Mouse (Mus musculus): ENCODE results near the gene Usp29.

The Usp29 gene

GRCm38 (mm10) chr7:6791286-6792065, 61.1 kb downstream of the Usp29 start:
- CTCF ChIA-PET = interaction anchor here in 2 of 4 experiments (0.7 to 1.0 kb wide), 2 partner anchors 10 to 394 kb away, joined by 3 read pairs; no protein-coding TSS in a partner anchor
- POLR2A ChIA-PET = interaction anchor here in 2 of 4 experiments (0.9 to 2.9 kb wide), 4 partner anchors 10 to 1778 kb away, joined by 3 to 16 read pairs (median 8); partner anchors contain the start of genes Peg3 (in 1 of the 2) and Usp29 (in 1 of the 2)

GRCm38 (mm10) chr7:6793240-6793639, 62.9 kb downstream of the Usp29 start:
- POLR2A ChIA-PET = interaction anchor here in 2 of 4 experiments (0.7 to 2.9 kb wide), 7 partner anchors 15 to 65 kb away, joined by 3 to 16 read pairs (median 5); partner anchors contain the start of genes Peg3 (in 1 of the 2) and Usp29 (in 1 of the 2)
- CTCF ChIA-PET = interaction anchor here in 1 of 4 experiments (0.7 to 0.9 kb wide), 2 partner anchors 66 to 88 kb away, joined by 3 to 4 read pairs; no protein-coding TSS in a partner anchor

GRCm38 (mm10) chr7:6793811-6794210, 63.4 kb downstream of the Usp29 start:
- ChIA-PET CTCF (interaction anchor here in 1 of 4 experiments (0.7 to 0.9 kb wide), 3 partner anchors 66 to 260 kb away, joined by 3 to 4 read pairs (median 3); no protein-coding TSS in a partner anchor), POLR2A (interaction anchor here in 2 of 4 experiments (0.7 to 2.9 kb wide), 8 partner anchors 12 to 66 kb away, joined by 3 to 16 read pairs (median 4); partner anchors contain the start of genes Peg3 (in 1 of the 2) and Usp29 (in 1 of the 2))

DNA sequence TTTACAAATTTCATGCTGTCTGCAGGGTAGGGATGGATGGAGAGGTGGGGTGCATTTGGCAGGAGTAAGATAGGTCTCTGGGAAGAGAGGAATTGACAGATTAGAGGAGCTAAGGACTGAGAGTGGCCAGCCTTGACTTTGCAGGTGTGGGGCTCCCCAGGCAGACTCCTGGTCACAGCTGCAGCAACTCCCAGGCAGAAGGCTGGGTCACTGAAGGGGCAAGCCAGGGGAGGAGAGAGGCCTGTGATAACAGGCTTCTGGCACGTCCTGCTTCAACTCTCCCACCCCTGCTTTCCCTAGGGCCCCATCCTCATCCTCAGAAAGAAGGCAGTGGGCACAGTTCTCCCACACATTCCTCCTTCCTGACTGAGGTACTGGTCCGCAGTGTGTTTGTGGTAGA, 67.0 kb downstream of the Usp29 start:
- CTCF ChIA-PET = no interaction called here
- POLR2A ChIA-PET = interaction anchor here in 1 of 4 experiments (0.9 to 2.0 kb wide), 4 partner anchors 23 to 67 kb away, joined by 3 to 6 read pairs (median 3); partner anchors contain the start of genes Peg3 and Usp29

DNA sequence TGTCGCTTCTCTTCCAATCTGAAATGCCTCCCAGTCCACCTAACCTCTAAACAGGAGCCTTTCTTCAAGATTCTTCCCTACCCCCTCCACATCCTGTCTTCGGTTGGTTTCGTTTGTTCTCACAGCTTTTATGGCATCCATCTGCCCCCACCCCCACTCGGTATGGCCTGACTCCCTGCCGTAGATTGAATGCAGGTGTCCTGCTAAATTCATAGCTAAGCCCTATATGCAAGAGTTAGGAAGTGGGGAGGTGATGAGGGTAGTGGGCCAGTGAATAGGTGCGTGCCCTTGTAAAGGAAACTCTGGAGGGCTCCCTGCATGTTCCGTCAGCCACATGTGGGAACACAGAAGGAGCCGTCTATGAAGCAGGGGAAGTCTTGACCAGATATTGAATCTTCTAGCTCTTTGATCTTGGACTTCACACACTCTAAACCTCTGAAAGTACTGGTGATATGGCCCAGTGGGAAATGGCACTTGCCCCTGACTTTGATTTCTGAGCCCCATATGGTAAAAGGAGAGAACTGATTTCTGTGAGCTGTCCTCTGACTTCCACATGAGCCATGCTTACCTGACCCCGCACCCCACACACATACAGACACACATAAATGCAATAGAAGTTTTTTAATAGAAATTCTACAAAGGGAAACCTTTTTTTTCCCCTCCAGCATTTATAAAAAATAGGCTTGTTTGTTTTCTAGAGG, 68.9 kb downstream of the Usp29 start:
- ChIA-PET POLR2A (interaction anchor here in 1 of 4 experiments (0.7 to 2.3 kb wide), 3 partner anchors 16 to 71 kb away, joined by 3 to 8 read pairs (median 5); partner anchors contain the start of genes Peg3 and Usp29), CTCF (interaction anchor here in 1 of 4 experiments (1.1 kb wide), 1 partner anchor 54 kb away, joined by 4 read pairs; no protein-coding TSS in a partner anchor)

DNA sequence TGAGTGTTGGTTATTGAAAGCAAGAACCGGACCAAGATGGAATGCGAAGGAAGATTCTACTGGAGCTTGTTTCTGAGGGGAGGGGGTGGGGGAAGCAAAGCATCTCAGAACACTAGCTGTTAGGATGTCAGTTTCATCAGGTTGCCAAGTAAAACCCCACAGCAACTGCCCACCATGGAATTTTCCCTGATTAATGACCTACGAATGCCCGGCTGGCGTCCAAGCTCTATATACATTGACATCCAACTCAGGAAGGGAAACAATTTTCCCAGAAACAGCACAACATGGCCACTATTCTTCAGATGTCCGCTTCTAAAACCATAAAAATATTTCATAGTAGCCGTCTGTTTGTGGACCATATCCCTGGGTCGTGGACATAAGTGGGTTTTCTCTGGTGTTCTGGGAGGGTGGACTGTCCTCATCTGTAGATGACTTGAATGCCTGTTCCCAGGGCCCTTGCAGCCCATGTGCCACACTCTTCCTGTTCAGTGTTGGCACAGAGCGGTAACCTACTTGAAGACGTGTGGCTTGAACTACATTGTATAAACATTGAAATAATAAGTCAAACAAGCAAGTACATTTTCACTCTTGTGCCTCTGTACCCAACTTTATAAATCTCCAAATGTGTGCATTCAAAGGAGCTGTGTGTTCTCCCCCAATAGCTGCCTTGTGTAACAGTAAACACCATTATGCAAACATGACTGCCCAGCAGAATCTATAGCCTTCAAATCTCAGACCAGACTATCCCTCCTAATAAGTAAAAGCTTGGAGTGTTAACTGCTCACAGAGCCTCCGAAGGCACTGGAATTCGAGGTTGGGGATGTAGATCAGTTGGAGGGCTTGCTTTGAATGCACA, 70.4 kb downstream of the Usp29 start:
- POLR2A ChIA-PET = interaction anchor here in 2 of 4 experiments (0.6 to 2.3 kb wide), 3 partner anchors 26 to 135 kb away, joined by 3 to 8 read pairs (median 3); no protein-coding TSS in a partner anchor
- CTCF ChIA-PET = interaction anchor here in 2 of 4 experiments (0.6 to 1.1 kb wide), 4 partner anchors 9 to 518 kb away, joined by 3 to 6 read pairs (median 3); no protein-coding TSS in a partner anchor

DNA sequence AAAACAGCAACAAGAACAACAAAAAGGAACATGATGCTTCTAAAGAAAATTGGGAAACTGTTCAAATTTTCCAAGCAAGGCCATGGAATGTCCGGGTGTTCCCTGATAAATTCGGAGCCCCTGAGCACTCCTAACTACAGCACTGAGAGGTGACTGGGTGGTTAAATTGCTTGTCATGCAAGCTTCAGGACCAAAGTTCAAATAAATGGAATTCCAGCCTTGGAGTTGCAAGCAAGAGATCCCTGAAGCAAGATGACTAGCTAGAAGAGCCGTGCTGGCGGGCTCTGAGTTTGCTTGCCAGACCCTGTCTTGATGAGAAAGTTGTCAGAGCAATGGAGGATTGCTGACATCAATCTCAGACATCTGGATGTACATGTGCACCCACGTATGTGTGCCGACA, 71.3 kb downstream of the Usp29 start:
- POLR2A ChIA-PET = interaction anchor here in 1 of 4 experiments (0.7 kb wide), 1 partner anchor 10 kb away, joined by 4 read pairs; no protein-coding TSS in a partner anchor
- CTCF ChIA-PET = interaction anchor here in 2 of 4 experiments (0.5 to 1.1 kb wide), 3 partner anchors 10 to 117 kb away, joined by 3 to 6 read pairs (median 4); no protein-coding TSS in a partner anchor

- ChIA-PET POLR2A (no interaction called here), CTCF (interaction anchor here in 1 of 4 experiments (0.6 kb wide), 1 partner anchor 121 kb away, joined by 3 read pairs; no protein-coding TSS in a partner anchor)
Measured at GRCm38 (mm10) chr7:6810556-6810955, 80.2 kb downstream of the Usp29 start.

DNA sequence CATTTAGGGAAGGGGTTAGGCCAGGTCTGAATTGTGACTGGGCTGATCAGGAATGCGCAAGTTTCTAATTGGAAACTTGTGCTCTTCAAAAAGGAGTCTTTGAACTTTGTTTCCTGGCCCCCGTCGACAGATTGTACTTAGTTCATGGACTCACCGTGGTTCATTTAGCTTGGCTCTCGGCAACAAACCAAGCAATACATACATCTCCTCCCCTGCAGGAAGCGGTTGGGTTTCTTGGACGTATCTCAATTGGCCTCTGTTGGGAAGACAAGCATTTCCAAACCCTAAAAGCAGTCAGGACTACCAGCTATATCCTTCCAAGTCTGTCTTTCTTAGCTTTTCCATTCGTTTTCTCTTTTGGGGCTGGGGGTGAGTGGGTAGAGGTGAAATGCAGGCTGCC, 84.6 kb downstream of the Usp29 start:
- CTCF ChIA-PET = no interaction called here

DNA sequence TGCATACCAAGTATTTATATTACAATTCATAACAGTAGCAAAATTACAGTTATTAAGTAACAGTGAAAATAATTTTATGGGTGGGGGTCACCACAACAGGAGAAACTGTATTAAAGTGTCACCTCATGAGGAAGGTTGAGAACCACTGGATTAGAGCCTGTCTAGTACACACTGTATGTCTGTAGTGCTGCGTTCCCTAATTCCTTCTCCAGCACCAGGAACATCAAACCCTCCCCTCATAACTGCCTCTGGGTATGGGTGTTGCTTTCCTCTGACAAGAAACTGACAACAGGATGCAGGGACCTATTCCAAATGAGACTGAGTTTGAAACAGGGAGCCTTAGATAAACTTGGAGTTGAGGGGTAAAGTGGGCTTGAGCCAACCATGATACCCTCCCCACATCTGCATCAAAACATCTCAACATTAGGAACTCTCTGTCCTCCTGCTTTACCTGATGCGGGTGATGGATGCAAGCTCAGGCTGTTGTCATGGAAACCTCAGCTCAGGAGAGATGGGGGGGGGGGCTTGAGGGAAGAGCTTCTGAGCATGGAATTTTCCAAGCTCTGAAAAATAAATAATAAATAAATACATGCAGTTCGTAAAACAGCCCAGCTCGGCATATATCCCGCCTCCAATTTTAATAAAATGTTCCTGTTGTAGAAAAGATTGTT, 86.5 kb downstream of the Usp29 start:
- CTCF ChIA-PET = interaction anchor here in 2 of 4 experiments (0.5 to 0.7 kb wide), 2 partner anchors 41 to 58 kb away, joined by 4 to 12 read pairs; no protein-coding TSS in a partner anchor
- POLR2A ChIA-PET = interaction anchor here in 2 of 4 experiments (0.6 to 0.7 kb wide), 2 partner anchors 22 to 89 kb away, joined by 4 to 5 read pairs; no protein-coding TSS in a partner anchor

More for the DNA sequence above, 84.6 kb downstream of the Usp29 start:
- POLR2A ChIA-PET = interaction anchor here in 1 of 4 experiments (0.5 to 1.1 kb wide), 3 partner anchors 16 to 84 kb away, joined by 3 to 4 read pairs (median 4); partner anchors contain the start of genes Peg3 and Usp29

- ChIA-PET CTCF (interaction anchor here in 1 of 4 experiments (1.1 kb wide), 1 partner anchor 161 kb away, joined by 3 read pairs; no protein-coding TSS in a partner anchor), POLR2A (interaction anchor here in 1 of 4 experiments (0.6 to 1.0 kb wide), 2 partner anchors 22 to 72 kb away, joined by 3 to 4 read pairs; no protein-coding TSS in a partner anchor)
Measured at GRCm38 (mm10) chr7:6820296-6820695, 89.9 kb downstream of the Usp29 start.

GRCm38 (mm10) chr7:6822633-6823032, 92.3 kb downstream of the Usp29 start:
- CTCF ChIA-PET = interaction anchor here in 2 of 4 experiments (0.6 to 0.9 kb wide), 2 partner anchors 62 to 492 kb away, joined by 3 to 11 read pairs; partner anchors contain the start of gene Zfp583 (in 1 of the 2)
- POLR2A ChIA-PET = interaction anchor here in 1 of 4 experiments (1.6 kb wide), 1 partner anchor 93 kb away, joined by 4 read pairs; no protein-coding TSS in a partner anchor

DNA sequence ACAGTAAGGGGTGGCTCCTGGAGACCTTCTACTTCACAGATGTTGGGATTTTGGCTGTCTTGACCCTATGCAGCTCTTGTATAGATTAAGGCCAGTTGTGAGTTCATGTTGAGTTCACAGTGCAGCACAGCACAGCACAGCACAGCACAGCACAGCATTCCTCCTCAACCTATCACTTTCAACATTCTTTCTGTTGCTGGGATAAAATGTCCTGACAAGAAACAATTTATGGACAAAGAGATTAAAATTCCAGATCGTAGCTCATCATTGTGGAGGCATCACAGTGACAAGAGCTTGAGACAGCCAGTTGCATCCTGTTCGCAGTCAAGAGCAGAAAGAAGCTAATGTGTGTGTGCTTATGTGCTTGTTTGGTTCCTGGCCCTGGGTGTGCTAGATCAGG, 93.3 kb downstream of the Usp29 start:
- ChIA-PET CTCF (no interaction called here), POLR2A (interaction anchor here in 1 of 4 experiments (1.6 kb wide), 1 partner anchor 94 kb away, joined by 4 read pairs; no protein-coding TSS in a partner anchor)

DNA sequence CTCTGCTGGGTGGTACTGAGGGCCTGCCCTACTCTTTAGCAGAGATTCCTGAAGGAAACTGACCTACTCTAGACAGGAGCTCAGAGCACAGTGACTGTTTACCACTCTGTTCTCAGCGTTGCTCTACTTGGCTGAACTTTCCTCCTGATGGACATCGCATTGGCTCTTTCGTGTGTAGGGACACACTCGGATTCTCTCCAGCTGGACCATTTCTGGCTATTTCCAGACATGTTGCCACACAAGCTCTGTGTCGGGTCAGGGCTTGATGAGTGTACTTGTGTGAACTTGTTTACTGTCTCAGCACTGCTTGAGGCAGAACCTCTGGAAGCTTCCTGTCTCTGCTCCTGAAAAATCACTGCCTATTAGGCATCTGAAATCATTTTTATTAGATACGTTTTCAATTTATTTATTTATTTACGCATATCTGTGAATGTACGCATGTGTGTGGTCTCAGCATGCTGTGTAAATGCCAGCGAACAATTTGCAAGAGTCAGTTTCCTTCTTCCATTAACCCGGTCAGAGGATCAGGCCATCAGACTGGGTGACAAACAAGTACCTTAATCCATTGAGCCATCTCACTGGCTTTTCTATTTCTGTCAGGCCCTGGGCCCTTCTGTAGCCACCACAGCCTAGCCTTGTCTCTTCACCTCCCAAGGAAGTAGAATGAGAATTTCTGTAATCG, 95.7 kb downstream of the Usp29 start:
- CTCF ChIA-PET = no interaction called here
- POLR2A ChIA-PET = no interaction called here

GRCm38 (mm10) chr7:6829148-6829547, 98.8 kb downstream of the Usp29 start:
- CTCF ChIA-PET = no interaction called here
- POLR2A ChIA-PET = no interaction called here

- CTCF ChIA-PET = no interaction called here
- POLR2A ChIA-PET = no interaction called here
Measured at GRCm38 (mm10) chr7:6834950-6835349, 104.6 kb downstream of the Usp29 start.
